Mouse (Mus musculus) telencephalon, adult 2 months (tissue): ENCODE results near the gene Sh2d4b.

Source experiments
- DNase-seq: peaks from one replicate; pipeline ENCODE4 v3.0.0-alpha.2; 2011; ENCODE audit warnings: low read depth, low spot score

Gene Sh2d4b

GRCm38 (mm10) chr14:40906770-40907169, 13.7 kb upstream of the Sh2d4b start:
- no peak for DNase-seq

GRCm38 (mm10) chr14:40905813-40906212, 12.7 kb upstream of the Sh2d4b start:
- DNase-seq: no peak

- DNase-seq: no peak
These were observed 9.4 kb upstream of the Sh2d4b start for GRCm38 (mm10) chr14:40902307-40903055.

- DNase-seq: no peak
These were observed 7.2 kb upstream of the Sh2d4b start for GRCm38 (mm10) chr14:40900267-40900666.

- no peak for DNase-seq
These were observed 4.8 kb upstream of the Sh2d4b start for GRCm38 (mm10) chr14:40897916-40898315.

- no peak for DNase-seq
These were observed 2.6 kb upstream of the Sh2d4b start for GRCm38 (mm10) chr14:40895681-40896080.

GRCm38 (mm10) chr14:40894576-40895247, 1.6 kb upstream of the Sh2d4b start:
- no peak for DNase-seq

- no peak for DNase-seq
These were observed 818 bp upstream of the Sh2d4b start for GRCm38 (mm10) chr14:40893884-40894283.

- no peak for DNase-seq
These were observed 690 bp downstream of the Sh2d4b start for GRCm38 (mm10) chr14:40892326-40892825.

- no peak for DNase-seq
These were observed 1.6 kb downstream of the Sh2d4b start for GRCm38 (mm10) chr14:40891506-40891905.

- DNase-seq: no peak
These were observed 3.4 kb downstream of the Sh2d4b start for GRCm38 (mm10) chr14:40889704-40890103.

- no peak for DNase-seq
These were observed 3.9 kb downstream of the Sh2d4b start for GRCm38 (mm10) chr14:40889181-40889580.

GRCm38 (mm10) chr14:40886428-40887202, 6.5 kb downstream of the Sh2d4b start:
- no peak for DNase-seq

GRCm38 (mm10) chr14:40885752-40886151, 7.3 kb downstream of the Sh2d4b start:
- no peak for DNase-seq

GRCm38 (mm10) chr14:40885225-40885624, 7.8 kb downstream of the Sh2d4b start:
- no peak for DNase-seq

GRCm38 (mm10) chr14:40874565-40874964, 18.5 kb downstream of the Sh2d4b start:
- no peak for DNase-seq

GRCm38 (mm10) chr14:40873961-40874360, 19.1 kb downstream of the Sh2d4b start:
- no peak for DNase-seq

- DNase-seq: no peak
These were observed 22.5 kb downstream of the Sh2d4b start for GRCm38 (mm10) chr14:40870598-40870997.

GRCm38 (mm10) chr14:40864811-40865514, 28.1 kb downstream of the Sh2d4b start:
- DNase-seq: no peak

GRCm38 (mm10) chr14:40863659-40864058, 29.4 kb downstream of the Sh2d4b start:
- no peak for DNase-seq

GRCm38 (mm10) chr14:40863022-40863421, 30.0 kb downstream of the Sh2d4b start:
- DNase-seq: no peak

GRCm38 (mm10) chr14:40852978-40853377, 40.1 kb downstream of the Sh2d4b start:
- DNase-seq: no peak
